Mouse (Mus musculus): ENCODE results near the gene Ces2h. TPM values are rescaled to one million over a fixed set of nuclear protein-coding genes. Genes with fewer than 3 reads are reported as not detected.
A peak's percentile ranks its signal among the peaks of the same experiment; 100 is the strongest.
"Not testable (repeated sequence)": the region's sequence is repeated elsewhere in the genome, so short reads cannot be mapped to it uniquely, and the experiment has no call there.

Gene Ces2h
- polyA plus RNA-seq (2015; fragmentation: Nextera tagmentation; extraction: Ambion mirVana) = not detected in 2 replicates

DNA sequence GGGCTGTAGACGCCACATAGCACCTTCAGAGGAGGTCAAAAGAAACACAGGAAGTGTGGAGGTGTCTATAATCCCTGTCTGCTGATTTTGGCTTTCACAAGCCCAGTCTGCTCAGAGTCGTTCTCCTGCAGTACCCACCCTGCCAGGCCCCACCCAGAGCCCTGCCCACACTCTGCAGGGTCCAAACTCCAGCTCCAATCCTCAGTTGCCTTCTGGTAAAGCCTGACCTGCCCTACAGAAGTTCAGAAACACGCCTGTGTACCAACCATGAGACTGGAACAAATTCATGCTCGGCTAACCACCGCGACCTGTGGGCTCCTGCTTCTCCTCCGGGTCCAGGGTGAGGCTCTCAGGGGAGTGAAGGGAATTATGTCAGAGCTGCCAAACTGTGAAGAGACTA lies at the start of gene Ces2h:
Gene Ces2h (plus strand): TSS at position 268 of the 400 bp plus-strand sequence.
- no peak for DNase-seq (ENCODE audit: low spot score)

DNA sequence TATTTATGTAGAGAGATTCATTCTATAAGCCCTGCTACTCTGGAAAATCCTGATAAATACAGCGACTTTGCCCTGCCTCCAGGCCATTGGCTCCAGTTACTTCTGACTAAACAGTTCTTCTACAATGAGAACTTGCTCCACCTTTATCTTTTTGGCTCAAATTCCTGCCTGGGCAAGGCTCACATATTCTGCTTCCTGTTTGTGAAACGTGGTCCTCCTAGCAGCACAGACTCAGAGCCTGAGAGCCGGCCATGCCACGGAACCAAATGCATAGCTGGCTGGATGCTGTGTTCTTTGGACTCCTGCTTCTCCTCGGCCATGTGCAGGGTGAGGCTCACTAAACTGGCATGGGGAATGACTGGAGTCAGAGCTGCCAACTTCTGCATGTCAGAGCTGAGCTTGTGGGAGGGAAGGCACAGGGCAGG lies 39.1 kb upstream of the Ces2h start, which contains the start of gene Ces2g:
Gene Ces2g (plus strand): TSS at position 182 of the 425 bp plus-strand sequence.
- no peak for DNase-seq (ENCODE audit: low spot score)

DNA sequence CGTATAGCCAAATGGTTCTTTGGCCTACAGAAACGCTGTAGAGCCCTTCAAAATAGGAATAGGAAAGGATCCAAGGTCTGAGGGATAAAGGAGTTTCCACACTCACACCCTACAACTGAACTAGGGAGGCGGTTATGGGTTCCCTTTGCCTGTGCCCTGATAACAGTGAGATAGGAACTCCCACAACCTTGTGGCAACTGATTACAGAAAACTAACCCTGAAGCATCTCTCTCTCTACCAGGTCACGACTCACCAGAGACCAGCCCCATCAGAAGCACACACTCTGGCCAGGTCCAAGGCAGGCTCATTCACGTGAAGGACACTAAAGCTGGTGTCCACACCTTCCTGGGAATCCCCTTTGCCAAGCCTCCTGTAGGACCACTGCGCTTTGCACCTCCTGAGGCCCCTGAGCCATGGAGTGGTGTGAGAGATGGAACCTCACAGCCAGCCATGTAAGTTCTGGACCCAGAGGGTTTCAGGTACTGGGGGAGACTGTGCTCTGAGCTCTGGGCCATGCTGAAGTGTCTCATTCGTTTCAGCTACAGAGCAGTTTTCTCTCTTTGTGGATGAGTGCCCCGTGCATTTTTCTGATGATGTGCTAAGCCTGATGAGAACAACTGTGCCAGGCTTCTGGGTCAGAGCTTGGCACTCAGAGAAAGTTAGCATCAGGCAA lies 38.3 kb upstream of the Ces2h start:
- DNase-seq (ENCODE audit: low spot score) = no peak

DNA sequence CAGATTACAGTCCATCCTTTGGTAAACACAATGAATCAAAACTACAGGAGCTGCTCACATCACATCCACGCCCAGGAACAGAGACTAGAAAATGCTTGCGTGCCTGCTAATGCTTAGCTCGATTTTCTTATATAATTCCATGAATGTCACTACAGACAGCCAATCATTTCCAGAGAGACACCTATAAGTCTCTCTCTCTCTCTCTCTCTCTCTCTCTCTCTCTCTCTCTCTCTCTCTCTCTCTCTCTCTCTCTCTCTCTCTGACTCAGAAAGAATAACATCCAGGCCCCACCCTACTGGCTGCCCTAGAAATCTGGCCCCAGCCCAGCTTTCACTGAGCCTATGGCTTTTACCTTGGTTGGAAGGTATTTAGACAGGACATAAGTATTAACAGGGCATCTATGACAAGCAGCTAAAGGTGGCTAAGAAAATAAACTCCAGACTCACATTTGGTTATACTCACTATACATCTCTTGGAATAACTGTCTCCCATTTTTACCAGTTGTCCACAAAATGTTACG lies 37.2 kb upstream of the Ces2h start:
- no peak for DNase-seq (ENCODE audit: low spot score)

DNA sequence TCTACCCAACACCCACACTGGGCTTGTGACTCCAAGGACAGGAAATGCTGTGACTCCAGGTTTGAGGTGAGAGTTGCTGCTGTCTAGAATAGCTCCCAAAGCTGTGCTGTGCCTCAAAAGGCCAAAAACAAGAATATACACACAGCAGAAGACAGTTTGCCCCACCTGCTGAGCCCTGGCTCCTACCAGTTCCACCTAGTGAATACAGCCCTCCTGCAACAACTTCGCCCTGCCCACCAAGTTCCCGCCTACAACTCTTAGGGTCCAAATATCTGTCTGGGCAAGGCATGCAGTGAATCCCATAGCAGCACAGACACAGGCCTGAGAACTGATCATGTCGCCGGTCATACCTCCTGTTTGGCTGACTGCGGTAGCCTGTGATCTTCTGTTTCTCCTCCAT lies 16.5 kb upstream of the Ces2h start:
- no peak for DNase-seq (ENCODE audit: low spot score)

DNA sequence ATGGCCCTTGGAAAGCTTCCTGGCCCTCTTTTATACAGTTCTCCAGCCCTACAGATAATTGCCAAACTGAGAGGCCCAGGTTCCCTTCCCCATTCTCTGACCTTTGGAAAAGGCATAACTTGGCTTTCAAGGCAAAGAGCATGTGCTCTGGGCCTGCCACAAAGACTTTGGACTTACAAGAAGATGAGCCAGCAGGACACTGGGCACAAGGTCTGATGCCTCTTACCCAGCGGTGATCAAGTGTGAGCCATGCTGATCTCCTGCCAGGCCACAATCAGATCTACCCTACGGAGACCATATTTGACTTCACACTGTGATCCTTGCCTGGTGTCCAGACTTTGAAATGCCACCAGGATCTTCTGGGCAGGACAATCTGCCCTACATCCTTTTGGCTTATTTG lies 15.7 kb upstream of the Ces2h start:
- DNase-seq (ENCODE audit: low spot score) = no peak

DNA sequence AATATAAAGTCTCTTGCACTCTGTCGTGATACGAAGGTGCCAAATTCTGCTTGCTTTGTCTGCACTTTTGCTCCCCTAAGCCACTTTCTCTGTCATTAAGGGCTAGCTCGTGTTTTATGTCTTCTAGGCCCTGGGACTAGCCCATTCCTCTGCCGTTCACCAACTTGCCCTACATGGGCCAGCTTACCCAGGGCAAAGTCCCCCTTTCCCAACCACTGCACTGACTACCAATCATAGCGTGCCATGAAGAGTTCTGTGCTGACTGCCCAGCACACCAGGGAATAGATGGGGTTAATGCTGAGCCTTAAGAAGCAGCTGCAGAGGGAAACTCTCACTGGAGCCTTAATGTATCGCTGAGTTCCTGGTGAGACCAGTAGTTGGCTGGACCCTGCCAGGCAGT lies 2.5 kb upstream of the Ces2h start:
- DNase-seq (ENCODE audit: low spot score) = no peak

DNA sequence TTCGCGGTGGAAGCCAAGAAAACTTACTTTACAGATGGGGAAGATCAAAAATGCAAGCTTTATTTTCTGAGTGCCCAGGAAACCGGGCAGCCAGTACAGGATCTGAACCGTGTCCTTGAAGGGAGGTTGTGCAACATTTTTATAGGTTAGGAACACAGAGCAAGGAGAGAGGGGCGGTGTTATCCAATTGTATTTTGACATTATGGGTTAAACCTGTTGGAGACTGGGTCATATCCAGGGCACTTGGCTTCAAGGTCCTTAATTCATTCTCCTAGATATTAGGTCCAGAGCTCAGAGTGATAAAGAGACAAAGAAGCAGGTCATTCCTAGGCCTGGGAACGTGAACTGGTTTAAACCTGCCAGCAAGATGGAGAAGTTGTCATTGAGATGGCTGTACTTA lies 1.5 kb upstream of the Ces2h start:
- no peak for DNase-seq (ENCODE audit: low spot score)

DNA sequence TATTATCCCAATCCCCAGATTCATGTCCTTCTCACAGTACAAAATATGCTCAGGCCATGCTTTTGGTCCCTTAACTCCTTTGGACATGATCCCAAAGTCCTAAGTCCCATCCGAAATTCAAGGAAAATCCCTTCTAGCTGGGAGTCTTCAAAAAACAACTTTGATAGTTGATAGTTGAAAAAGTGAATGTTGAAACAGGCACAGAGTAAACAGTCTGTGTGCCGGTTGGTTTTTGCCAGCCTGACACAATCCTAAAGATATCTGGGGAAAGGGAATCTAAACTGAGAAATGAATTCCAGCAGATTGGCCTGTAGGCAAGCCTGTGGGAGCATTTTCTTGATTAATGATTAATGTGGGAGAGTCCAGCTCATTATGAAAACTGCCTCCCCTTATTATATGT lies 9.3 kb downstream of the Ces2h start:
- DNase-seq (ENCODE audit: low spot score) = no peak

DNA sequence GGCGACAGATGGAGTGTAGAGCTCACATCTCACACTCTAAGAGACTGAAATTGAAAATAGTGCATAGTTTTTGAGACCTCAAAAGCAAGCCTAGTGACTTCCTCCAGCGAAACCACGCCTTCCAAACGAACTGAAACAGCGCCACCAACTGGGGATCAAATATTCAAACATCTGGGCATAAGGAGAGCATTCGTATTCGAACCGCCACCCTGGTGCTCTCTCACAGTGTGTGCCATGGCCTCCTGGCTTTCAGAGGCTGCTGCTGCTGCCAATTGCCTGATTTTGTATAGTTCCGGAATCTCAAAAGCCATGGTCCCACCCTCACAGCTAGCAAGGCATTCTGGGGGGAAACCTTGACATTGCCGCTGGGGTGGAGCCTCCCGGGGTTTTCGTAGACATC lies 10.5 kb downstream of the Ces2h start:
- DNase-seq (ENCODE audit: low spot score) = no peak

DNA sequence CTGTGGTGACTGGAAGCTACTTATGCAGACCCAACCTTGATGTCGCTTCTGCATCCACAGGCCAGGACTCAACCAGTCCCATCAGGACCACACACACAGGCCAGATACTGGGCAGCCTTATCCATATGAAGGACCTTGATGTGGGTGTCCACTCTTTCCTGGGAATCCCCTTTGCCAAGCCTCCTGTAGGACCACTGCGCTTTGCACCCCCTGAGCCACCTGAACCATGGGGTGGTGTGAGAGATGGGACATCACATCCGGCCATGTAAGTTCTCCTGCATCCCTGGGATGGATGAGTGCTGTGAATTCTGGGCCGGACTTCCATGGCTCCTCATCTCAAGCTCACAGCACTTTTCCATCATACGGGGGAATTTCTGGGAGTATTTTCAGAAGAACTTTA lies 13.7 kb downstream of the Ces2h start:
- no peak for DNase-seq (ENCODE audit: low spot score)

DNA sequence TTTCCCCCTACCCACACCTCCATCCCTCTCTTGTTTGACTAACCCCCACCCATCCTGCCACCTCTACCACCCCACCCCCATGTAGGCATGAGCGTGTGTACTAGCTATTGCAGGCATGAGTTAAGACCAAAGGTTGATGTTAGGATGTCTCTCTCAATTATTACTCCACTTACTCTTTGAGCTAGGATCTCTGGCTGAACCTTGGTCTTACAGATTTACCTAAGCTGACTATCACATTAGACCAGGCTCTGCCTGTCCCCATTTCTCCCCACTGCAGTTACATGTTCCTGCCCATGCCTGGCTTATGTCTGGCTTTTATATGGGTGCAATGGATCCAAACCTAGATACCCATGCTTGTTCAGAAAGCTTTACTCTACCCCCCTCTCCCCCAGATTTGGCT lies 21.3 kb downstream of the Ces2h start:
- no peak for DNase-seq (ENCODE audit: low spot score)

DNA sequence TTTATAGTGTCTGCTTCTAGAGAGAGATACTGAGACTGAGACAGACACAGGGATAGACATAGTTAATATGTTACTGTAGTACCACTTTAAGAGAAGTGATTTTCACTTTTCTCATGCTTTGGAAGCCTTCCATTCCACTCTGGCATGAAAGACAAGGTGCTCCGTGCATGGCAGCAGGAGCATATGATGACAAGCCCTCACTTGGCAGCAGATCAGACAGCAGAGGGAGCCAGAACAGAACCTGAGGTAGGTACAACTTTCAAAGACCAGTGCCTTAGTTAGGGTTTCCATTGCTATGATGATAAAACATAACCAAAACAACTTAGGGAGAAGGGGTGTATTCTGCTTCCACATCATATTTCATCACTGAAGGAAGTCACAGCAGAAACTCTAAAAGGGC lies 22.4 kb downstream of the Ces2h start:
- no peak for DNase-seq (ENCODE audit: low spot score)

DNA sequence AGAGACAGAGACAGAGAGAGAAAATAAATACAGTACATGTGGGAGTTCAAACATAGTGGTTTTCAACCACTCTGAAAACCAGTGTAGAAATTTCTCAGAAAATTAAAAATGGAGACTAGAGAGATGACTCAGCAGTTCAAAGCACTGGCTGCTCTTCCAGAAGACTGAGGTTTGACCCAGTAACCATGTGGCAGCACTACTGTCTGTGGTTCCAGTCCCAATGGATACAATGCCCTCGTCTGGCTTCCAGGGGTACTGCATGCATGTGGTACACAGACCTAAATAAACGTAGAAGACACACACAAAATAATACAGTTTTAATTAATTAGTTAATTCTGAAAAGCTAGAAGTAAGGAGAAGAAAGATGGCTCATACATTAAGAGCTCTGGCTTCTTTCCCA lies 24.4 kb downstream of the Ces2h start:
- DNase-seq (ENCODE audit: low spot score) = peak; percentile 3

DNA sequence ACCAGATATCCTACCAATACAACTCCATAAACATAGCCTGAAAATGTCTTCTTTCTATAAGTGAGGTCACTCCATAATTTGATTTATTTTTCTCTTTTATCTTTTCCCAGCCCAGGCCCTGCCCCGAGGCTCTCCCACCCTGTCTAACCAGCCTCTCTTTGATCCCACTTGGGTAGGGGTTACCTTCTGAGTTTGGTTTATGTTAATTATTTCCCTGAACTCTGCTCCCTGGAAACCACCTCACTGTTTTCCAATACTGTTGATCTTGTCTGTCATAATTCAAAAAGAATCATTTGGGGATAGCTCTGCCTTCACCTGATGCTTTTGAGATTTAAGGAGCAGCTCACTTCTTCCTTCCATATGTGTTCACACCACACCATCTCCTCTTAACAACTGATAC lies 42.9 kb downstream of the Ces2h start:
- no peak for DNase-seq (ENCODE audit: low spot score)

DNA sequence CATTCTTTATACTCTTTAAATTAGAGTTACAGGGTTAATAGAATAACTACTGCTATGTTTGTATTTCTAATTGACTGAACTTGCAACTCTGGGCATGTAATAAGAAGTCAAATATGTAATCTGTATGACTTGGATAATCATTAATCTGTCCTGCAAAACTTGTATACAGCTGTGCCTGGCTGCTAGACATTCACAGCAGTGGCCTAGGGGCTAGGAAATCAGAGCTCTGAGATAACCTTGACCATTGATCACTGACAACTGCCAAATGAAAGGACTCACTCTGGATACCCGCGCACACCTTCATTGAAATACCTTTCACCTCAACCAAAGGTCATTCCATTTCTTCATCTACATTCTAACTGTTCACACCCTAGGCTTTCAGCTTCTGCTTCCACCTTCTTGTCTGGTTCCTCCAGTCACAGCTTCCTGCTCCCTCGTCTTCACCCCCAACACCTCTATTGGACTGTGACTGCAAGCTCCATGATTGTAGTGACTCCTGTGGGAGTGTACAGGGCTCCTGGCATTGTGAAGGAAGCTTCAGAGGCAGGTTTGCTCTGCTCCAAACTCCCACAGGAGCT lies 45.3 kb downstream of the Ces2h start:
- DNase-seq (ENCODE audit: low spot score) = no peak

DNA sequence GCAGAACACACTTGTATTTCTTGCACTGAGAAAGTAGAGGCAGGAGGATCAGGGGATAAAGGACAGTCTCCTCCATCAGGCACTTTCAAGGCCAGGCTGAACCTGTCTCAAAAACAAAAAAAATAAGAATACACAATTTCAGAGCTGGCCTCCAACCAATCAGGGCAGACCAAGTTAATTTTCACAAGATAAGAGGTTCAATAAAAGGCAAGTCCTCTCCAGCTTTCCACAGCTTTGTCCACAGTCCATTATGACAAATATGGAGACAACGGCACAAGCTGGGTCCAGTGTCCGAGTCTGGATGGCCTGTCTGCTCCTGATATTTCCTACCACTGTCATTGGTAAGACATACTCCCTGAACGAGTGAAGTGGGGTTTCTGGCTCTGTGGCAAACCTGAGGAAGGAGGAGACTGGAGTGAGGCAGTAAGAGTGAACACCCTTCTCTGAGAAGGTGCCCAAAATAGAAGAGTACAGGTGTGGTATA lies 47.8 kb downstream of the Ces2h start, which contains the start of gene Ces3a:
Gene Ces3a (plus strand): TSS at position 231 of the 484 bp plus-strand sequence.
- DNase-seq (ENCODE audit: low spot score) = no peak

DNA sequence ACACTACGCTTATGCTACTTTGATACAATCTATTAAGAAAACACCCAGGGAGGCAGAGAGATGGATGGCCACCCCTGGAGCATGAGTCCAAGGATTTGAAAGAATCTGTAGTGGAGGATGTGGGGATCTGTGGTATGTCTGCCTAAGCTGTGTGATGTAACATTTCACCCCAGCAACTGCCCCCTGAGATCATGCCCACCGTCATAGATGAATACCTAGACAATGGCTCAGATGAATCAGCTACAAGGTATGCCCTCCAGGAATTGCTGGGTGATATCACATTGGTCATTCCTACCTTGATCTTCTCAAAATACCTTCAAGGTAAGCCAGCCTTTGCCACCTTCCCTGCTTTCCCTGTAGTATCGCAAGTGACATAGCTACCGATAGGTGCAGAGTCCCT lies 55.6 kb downstream of the Ces2h start:
- no peak for DNase-seq (ENCODE audit: low spot score)

DNA sequence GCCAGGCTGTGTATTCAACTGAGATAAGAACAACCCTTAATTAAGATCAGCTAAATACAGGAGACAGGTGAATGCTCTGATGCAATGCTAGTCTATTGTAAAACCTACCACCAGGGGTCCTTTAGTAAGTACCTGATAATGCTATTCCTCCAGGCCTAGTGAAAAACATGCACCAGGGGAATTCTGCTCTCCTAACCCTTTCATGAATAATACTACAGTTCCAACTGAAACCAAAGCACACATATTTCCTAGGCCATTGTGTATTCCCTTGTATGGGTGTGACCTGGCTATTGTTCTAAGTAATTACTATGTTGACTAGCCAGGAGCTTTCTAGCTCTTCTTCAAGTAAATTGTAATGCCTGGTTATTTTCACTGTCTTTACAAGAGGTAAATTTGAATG lies 59.4 kb downstream of the Ces2h start:
- no peak for DNase-seq (ENCODE audit: low spot score)

DNA sequence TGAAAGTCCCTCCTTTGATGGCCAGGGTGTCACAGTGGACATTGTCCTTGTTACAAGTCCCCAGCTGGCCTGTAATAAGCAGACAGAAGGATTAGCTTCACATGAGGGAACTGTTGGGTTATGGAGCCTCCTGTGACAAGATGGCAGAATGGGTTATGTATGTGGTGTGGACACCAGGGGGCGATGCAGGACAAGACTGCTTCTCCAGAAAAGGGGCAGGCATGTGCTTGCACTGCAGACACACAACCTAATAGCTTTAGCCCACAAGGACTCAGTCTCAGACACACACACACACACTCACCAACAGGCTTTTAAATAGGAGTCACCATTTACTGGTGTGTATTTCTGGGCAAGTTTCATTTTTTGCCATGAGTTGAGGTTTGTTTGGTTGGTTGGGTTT lies 66.1 kb downstream of the Ces2h start:
- peak; percentile 42 for DNase-seq (ENCODE audit: low spot score)

DNA sequence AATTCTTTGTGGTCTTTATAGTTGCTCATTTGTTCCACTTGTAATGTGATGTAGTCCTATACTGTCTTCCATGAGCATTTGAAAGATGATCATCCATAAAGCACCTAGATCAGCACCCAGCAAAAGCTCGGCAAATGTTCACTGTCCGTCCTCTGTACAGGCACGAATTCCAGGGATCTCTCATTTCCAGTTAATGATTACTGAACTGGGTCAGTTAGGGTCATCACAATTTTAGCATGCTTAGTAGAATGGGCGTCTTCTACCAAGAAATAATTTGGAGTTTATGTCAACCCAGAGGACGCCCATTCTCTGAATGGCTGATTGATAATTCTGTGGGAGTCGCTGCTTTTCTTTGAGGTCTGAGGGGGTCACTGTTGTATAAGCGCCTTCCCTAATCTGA lies 67.3 kb downstream of the Ces2h start:
- not testable (repeated sequence) for DNase-seq (ENCODE audit: low spot score)

DNA sequence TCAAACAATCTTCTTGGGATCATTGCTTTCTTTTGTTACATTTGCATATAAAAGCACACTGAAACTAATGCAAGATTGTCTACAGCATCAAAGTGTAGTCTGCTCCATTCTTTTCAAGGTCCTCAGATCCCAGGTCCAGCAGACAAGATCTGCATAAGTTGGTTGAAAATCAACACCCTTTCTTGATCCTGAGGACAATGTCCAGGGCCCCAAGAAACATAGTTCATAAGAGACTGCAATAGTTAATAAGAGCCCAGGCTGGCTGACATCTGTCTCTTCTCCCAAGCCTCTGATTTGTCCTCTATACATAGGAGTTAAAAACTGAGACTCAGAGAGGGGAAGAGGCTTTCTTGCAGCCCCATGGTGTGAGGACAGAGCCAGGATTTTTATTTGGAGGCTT lies 68.3 kb downstream of the Ces2h start:
- DNase-seq (ENCODE audit: low spot score) = no peak
